Mouse (Mus musculus): ENCODE data around the gene Gm26566.
"Not testable (repeated sequence)": the region's sequence is repeated elsewhere in the genome, so short reads cannot be mapped to it uniquely, and the experiment has no call there.

The Gm26566 gene

GRCm38 (mm10) chr4:88738480-88738879 lies 16.9 kb downstream of the Gm26566 start:
- CTCF ChIA-PET: interaction anchor here (0.8 kb wide), 1 partner anchor 16 kb away, joined by 4 read pairs; the partner anchor contains the start of gene Gm13271

DNA sequence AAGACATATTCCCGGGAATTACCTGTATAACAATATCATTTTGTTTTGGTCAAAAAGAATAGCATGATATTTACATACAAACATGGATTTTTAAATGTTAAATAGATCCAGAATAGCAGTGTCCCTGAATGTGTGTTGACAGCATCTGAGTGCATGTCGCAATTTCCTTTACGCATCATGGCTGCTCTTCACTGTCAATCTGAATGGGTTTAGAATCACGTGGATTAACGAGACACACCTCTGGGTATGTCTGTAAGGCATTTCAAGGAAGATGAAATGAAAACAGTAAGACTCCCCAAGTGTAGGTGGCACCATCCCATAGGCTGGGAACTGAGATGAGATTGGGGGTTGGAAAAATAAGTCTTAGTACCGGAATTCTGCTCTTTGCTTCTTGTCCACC lies 17.4 kb downstream of the Gm26566 start:
- CTCF ChIA-PET: interaction anchor here (0.8 kb wide), 1 partner anchor 16 kb away, joined by 4 read pairs; the partner anchor contains the start of gene Gm13271

DNA sequence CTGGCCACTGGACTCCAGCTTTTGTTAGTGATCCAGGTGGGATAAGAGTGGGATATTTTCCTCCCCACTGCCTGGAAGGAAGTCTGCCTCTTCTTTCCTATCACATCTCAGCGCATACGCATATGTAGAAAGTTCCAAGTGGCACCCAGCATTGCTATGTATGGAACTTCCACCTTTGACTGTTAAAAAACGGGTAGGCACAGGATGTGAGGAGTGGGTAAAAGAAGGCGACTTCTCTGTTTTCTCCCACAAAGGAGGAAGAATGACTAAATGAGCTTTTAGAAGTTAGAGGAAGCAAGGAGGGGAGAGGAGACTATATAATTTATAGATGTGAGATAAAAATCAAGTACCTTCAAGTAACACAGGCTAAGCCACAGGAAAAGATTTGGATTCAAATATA lies 19.8 kb downstream of the Gm26566 start:
- CTCF ChIA-PET: no interaction called here

DNA sequence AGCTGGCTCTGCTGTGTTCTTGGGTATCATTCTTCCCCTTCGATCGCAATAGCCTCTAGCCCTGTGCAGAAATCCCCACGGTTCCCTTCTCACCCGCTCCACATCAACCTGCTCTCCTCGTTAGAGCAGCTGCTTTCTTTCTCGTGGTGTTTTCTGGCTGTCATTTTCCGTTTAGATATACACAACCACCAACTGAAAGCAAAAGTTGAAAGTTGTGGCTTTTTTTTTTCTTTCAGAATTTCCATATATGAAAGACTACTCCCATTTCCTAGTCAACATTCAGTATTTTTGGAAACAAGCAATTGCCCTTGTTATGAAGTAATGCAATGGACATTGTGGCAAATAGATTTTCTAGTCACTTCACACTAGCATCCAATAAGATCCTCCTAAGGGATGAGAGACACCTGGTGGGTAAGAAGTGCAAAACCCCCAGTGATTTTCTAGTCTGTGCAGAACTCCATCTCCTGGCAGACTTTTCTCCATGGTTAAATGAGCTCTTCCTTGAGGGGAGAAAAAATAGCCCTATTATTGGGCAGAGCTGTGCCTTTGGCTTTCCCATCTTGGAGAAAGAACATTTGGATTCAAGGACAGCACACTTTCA lies 21.3 kb downstream of the Gm26566 start:
- CTCF ChIA-PET: no interaction called here

DNA sequence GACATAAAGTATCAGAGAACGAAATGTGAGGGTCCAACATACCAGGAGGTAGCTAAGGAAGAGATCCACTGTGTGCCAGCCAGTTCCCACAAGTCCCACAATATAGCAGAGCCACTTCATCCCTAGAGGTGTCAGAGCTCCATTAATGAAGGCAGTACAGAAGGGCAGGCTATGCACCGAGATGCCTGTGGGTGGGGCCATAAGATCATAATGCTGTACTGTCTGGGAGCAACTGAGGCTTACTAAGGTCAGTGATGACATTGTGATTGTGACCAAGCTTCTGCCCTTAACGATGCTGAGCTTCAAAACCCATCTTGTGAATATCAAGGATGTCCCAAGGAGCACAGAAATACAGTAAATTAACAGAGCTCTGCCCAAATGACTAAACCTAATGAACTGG lies 22.6 kb downstream of the Gm26566 start:
- CTCF ChIA-PET: no interaction called here

DNA sequence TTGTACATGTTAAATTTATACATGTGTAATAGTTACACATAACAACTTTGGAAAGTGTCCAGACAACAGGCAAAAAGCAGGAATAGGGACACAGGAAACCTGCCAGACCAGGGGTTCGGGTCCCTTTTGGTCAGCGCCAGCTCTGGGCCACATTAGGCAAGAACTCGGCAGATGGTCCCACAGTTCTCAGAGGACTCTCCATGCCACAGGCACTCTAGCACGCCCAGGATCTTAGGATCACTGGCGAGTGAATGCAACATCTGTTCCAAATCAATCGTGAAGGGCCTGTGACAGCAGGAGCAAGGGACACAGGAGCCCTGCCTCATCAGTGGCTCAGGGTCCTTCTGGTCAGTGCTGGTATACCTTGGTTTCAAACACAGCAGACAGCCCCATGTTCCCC lies 28.3 kb downstream of the Gm26566 start:
- CTCF ChIA-PET: no interaction called here

- CTCF ChIA-PET: interaction anchor here (1.1 kb wide), 1 partner anchor 16 kb away, joined by 4 read pairs; no protein-coding TSS in a partner anchor
Observed at GRCm38 (mm10) chr4:88754818-88755340, 33.3 kb downstream of the Gm26566 start, which contains the start of gene Gm13271. Gene Gm13271 (plus strand): TSS chr4:88754868.

DNA sequence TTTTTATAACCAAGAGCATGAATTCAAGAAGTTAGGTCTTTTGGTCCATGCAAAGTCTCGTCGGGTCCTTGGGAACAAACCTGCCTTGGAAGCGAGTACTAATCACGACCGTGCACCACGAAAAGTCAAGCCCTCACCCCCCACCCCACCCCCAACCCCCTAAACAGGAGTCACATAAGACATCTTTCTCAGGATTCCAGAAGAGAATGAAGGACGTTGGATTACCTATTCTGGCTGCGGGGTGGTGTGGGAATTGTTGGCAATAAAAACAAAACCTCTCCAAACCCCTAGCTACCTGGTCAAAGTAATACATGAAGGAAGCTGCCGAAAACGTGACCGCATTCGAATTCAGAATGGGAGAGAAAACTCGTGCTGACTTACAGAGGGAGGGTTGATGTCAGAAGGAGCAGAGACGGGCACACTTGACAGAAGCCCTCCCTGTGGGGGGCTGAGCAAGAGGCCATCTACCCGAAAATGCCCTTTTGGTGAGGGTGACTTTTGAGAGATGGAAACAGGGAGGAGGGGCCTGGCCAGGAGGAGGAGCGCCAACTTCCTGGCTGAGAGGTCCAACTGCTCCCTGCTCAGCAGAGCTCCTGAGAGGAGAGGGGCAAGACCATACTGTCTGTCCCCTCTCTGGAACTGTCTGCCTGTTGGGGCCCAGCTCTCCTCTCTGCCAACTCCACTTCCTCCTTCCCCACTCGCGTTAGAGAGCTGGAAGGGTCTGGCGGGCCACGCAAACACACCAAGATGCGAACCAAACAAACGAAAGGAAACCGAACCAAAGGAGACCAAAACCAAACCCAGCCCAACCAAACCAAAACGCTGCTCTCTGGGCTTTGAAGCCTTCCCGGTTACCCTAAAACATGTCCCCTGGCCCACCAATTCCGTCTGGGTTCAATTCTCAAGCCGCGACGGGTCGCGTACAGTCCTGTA lies 35.2 kb downstream of the Gm26566 start:
- CTCF ChIA-PET: interaction anchor here (0.7 kb wide), 1 partner anchor 35 kb away, joined by 3 read pairs; the partner anchor contains the start of gene Gm26566

DNA sequence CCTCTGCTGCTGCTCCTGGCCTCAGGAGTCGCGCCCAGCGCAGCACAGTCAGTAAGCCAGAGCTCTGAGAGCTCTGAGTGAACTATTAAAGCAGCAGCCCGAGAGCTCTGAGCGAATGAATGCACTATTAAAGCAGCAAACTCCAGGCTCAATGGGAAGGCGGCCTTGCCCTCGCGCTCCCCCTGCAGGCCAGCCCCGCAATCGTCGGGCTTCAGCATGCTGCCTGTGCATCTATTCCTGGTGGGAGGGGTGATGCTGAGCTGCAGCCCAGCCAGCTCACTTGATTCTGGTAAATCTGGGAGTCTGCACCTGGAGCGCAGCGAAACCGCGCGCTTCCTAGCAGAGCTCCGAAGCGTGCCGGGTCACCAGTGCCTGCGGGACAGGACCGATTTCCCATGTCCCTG lies 36.0 kb downstream of the Gm26566 start:
- CTCF ChIA-PET: interaction anchor here (0.7 kb wide), 1 partner anchor 36 kb away, joined by 3 read pairs; the partner anchor contains the start of gene Gm26566

DNA sequence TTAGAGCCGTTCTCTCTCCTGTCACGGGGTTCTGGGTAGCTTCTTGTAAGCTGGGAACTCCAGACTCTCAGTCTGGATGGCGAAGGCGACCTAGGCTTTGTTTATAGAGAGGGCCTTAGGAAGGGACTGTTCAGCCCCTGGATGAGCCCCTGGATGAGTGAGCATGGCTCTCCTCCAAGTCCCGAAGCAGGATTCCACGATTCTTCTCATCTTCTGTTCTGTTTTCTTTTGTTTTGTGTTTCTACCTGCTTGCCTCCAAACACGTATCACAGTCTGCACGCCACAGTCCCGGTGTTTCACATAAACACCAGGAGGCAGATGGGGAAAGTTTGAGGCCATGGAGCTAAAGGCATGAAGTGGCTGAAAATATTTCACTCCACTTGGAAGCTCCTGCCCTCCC lies 37.1 kb downstream of the Gm26566 start:
- CTCF ChIA-PET: not testable (repeated sequence)

DNA sequence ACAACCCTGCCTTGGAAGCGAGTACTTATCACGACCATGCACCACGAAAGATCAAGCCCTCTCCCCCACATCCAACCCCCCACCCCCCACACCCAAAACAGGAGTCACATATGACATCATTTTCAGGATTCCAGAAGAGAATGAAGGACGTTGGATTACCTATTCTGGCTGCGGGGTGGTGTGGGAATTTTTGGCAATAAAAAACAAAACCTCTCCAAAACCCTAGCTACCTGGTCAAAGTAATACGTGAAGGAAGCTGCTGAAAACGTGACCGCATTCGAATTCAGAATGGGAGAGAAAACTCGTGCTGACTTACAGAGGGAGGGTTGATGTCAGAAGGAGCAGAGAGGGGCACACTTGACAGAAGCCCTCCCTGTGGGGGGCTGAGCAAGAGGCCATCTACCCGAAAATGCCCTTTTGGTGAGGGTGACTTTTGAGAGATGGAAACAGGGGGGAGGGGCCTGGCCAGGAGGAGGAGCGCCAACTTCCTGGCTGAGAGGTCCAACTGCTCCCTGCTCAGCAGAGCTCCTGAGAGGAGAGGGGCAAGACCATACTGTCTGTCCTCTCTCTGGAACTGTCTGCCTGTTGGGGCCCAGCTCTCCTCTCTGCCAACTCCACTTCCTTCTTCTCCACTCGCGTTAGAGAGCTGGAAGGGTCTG lies 38.1 kb downstream of the Gm26566 start, which contains the start of gene Gm13283:
Gene Gm13283, plus strand, starts transcription at position 510 of the 659 bp plus-strand sequence.
- CTCF ChIA-PET: not testable (repeated sequence)

- CTCF ChIA-PET: not testable (repeated sequence)
Observed at GRCm38 (mm10) chr4:88760431-88760830, 38.8 kb downstream of the Gm26566 start.

GRCm38 (mm10) chr4:88761776-88762175 lies 40.2 kb downstream of the Gm26566 start:
- CTCF ChIA-PET: not testable (repeated sequence)

- CTCF ChIA-PET: not testable (repeated sequence)
Observed at GRCm38 (mm10) chr4:88762341-88762740, 40.7 kb downstream of the Gm26566 start.

- CTCF ChIA-PET: not testable (repeated sequence)
Observed at GRCm38 (mm10) chr4:88763384-88764018, 41.9 kb downstream of the Gm26566 start.

Measured in spleen, embryonic (tissue).